Mouse (Mus musculus): Measurements from ENCODE around the gene Rasgef1c. TPM values are rescaled to one million over a fixed set of nuclear protein-coding genes. Genes with fewer than 3 reads are reported as not detected.

Gene Rasgef1c
- total RNA-seq, 2 experiments from 2014 or later, result 1.4 to 1.7 TPM

GRCm38 (mm10) chr11:49923539-49923938, 21.9 kb downstream of the Rasgef1c start:
- no peak for DNase-seq (ENCODE audit: low spot score in 2 of 2)

- DNase-seq (ENCODE audit: low spot score in 2 of 2), result no peak
Measured at GRCm38 (mm10) chr11:49926183-49926582, 24.5 kb downstream of the Rasgef1c start.

- no peak for DNase-seq (ENCODE audit: low spot score in 2 of 2)
Measured at GRCm38 (mm10) chr11:49927169-49927568, 25.5 kb downstream of the Rasgef1c start.

- no peak for DNase-seq (ENCODE audit: low spot score in 2 of 2)
Measured at GRCm38 (mm10) chr11:49927670-49928069, 26.0 kb downstream of the Rasgef1c start.

- DNase-seq (ENCODE audit: low spot score in 2 of 2), result no peak
Measured at GRCm38 (mm10) chr11:49931037-49931625, 29.5 kb downstream of the Rasgef1c start.

GRCm38 (mm10) chr11:49931853-49932252, 30.2 kb downstream of the Rasgef1c start:
- DNase-seq (ENCODE audit: low spot score in 2 of 2), result no peak

- no peak for DNase-seq (ENCODE audit: low spot score in 2 of 2)
Measured at GRCm38 (mm10) chr11:49933811-49934210, 32.2 kb downstream of the Rasgef1c start.

GRCm38 (mm10) chr11:49934322-49934721, 32.7 kb downstream of the Rasgef1c start:
- no peak for DNase-seq (ENCODE audit: low spot score in 2 of 2)

- DNase-seq (ENCODE audit: low spot score in 2 of 2), result no peak
Measured at GRCm38 (mm10) chr11:49936458-49936857, 34.8 kb downstream of the Rasgef1c start.

- no peak for DNase-seq (ENCODE audit: low spot score in 2 of 2)
Measured at GRCm38 (mm10) chr11:49937779-49938178, 36.1 kb downstream of the Rasgef1c start.

GRCm38 (mm10) chr11:49938258-49939164, 36.9 kb downstream of the Rasgef1c start:
- DNase-seq (ENCODE audit: low spot score in 2 of 2), result no peak

GRCm38 (mm10) chr11:49942841-49943240, 41.2 kb downstream of the Rasgef1c start:
- DNase-seq (ENCODE audit: low spot score in 2 of 2), result no peak

- DNase-seq (ENCODE audit: low spot score in 2 of 2), result no peak
Measured at GRCm38 (mm10) chr11:49943901-49944300, 42.3 kb downstream of the Rasgef1c start.

GRCm38 (mm10) chr11:49945726-49946125, 44.1 kb downstream of the Rasgef1c start:
- DNase-seq (ENCODE audit: low spot score in 2 of 2), result no peak

- no peak for DNase-seq (ENCODE audit: low spot score in 2 of 2)
Measured at GRCm38 (mm10) chr11:49949839-49950238, 48.2 kb downstream of the Rasgef1c start.

- no peak for DNase-seq (ENCODE audit: low spot score in 2 of 2)
Measured at GRCm38 (mm10) chr11:49953616-49954015, 52.0 kb downstream of the Rasgef1c start.

GRCm38 (mm10) chr11:49955577-49956261, 54.1 kb downstream of the Rasgef1c start:
- peak; percentile 38 to 52 for DNase-seq (ENCODE audit: low spot score in 2 of 2)

GRCm38 (mm10) chr11:49958017-49958416, 56.4 kb downstream of the Rasgef1c start:
- DNase-seq (ENCODE audit: low spot score in 2 of 2), result no peak

GRCm38 (mm10) chr11:49961098-49961740, 59.6 kb downstream of the Rasgef1c start:
- DNase-seq (ENCODE audit: low spot score in 2 of 2), result peak in 1 of 2 experiments; percentile 45

GRCm38 (mm10) chr11:49965320-49965719, 63.7 kb downstream of the Rasgef1c start:
- DNase-seq (ENCODE audit: low spot score in 2 of 2), result no peak

GRCm38 (mm10) chr11:49969692-49970091, 68.1 kb downstream of the Rasgef1c start:
- DNase-seq (ENCODE audit: low spot score in 2 of 2), result no peak
